Mouse (Mus musculus) thymus, postnatal 10 days (tissue): Measurements from ENCODE around the gene Gm5150.
"Not testable (repeated sequence)": the region's sequence is repeated elsewhere in the genome, so short reads cannot be mapped to it uniquely, and the experiment has no call there.

ENCODE experiments used
- DNase-seq, 2 experiments: peaks; one replicate each; pipeline ENCODE4 v3.0.0; 2021; ENCODE audit warnings: low spot score in 2 of 2

Gene Gm5150

GRCm38 (mm10) chr3:16006215-16006614, at the start of gene Gm5150:
Gene Gm5150, minus strand, starts transcription at chr3:16006437.
- DNase-seq = no peak

GRCm38 (mm10) chr3:16051736-16052135, 45.5 kb upstream of the Gm5150 start:
- DNase-seq = not testable (repeated sequence)

- no peak for DNase-seq
Measured at GRCm38 (mm10) chr3:16047288-16047687, 41.1 kb upstream of the Gm5150 start.

- peak in 1 of 2 experiments; percentile 5 for DNase-seq
Measured at GRCm38 (mm10) chr3:16043315-16043714, 37.1 kb upstream of the Gm5150 start.

- DNase-seq = peak in 1 of 2 experiments; percentile 13
Measured at GRCm38 (mm10) chr3:16024988-16025387, 18.8 kb upstream of the Gm5150 start.

GRCm38 (mm10) chr3:16022214-16022613, 16.0 kb upstream of the Gm5150 start:
- DNase-seq = no peak

GRCm38 (mm10) chr3:16014456-16014855, 8.2 kb upstream of the Gm5150 start:
- not testable (repeated sequence) for DNase-seq

- no peak for DNase-seq
Measured at GRCm38 (mm10) chr3:16007827-16008226, 1.6 kb upstream of the Gm5150 start.

GRCm38 (mm10) chr3:16003890-16004633, 2.2 kb downstream of the Gm5150 start:
- no peak for DNase-seq

- DNase-seq = not testable (repeated sequence)
Measured at GRCm38 (mm10) chr3:15999479-15999878, 6.8 kb downstream of the Gm5150 start.

GRCm38 (mm10) chr3:15982216-15982615, 24.0 kb downstream of the Gm5150 start:
- no peak for DNase-seq

- no peak for DNase-seq
Measured at GRCm38 (mm10) chr3:15956921-15957320, 49.3 kb downstream of the Gm5150 start.
